Mouse (Mus musculus) ES-E14 (cell line): ENCODE measurements around the gene Parvb.

Experiments used
- MAFK ChIP-seq: IDR thresholded peaks from 2 replicates; pipeline ENCODE4 v1.6.1; 2014; ENCODE audit warnings: mild to moderate bottlenecking, low read depth, low read length, inconsistent platforms; ENCODE audit not compliant: insufficient read depth
- ZC3H11A ChIP-seq: IDR thresholded peaks from 2 replicates; pipeline ENCODE4 v1.6.1; 2012; ENCODE audit warnings: low read depth, mild to moderate bottlenecking, inconsistent platforms, low read length, borderline replicate concordance
- ZNF384 ChIP-seq: IDR thresholded peaks from 2 replicates; pipeline ENCODE4 v1.6.1; 2012; ENCODE audit warnings: low read depth, low read length, inconsistent platforms

- TF ChIP-seq ZNF384 (no peak), MAFK (no peak), ZC3H11A (no peak)
Observed at GRCm38 (mm10) chr15:84351342-84351741, 119.5 kb downstream of the Parvb start.
